Mouse (Mus musculus) CH12.LX (cell line): ENCODE data around the gene Celf2. TPM values are rescaled to one million over a fixed set of nuclear protein-coding genes. Genes with fewer than 3 reads are reported as not detected.

ENCODE experiments used
- DNase-seq: peaks from one replicate; pipeline ENCODE4 v3.0.0-alpha.2; 2013; ENCODE audit errors: extremely low read depth
- H3K27ac ChIP-seq: 2 replicates; pipeline ENCODE4 v1.5.1; 2012; ENCODE audit warnings: low read depth, mild to moderate bottlenecking, control low read depth, moderate library complexity; ENCODE audit not compliant: insufficient read depth
- H3K27me3 ChIP-seq: replicated peaks from 2 replicates; pipeline ENCODE3; 2012; ENCODE audit warnings: inconsistent platforms
- H3K36me3 ChIP-seq, 2 experiments: replicated peaks in 1 of 2; 2 replicates each; pipeline versions ENCODE3 to v1.6.1; 2012; ENCODE audit warnings: inconsistent platforms in 1 of 2, low read length in 1 of 2, mild to moderate bottlenecking in 1 of 2, mixed read lengths in 1 of 2, moderate library complexity in 1 of 2; ENCODE audit not compliant: control insufficient read depth in 1 of 2, insufficient read depth in 1 of 2
- H3K4me1 ChIP-seq, 2 experiments: 2 replicates each; pipeline ENCODE4 v1.6.1; 2012; ENCODE audit warnings: inconsistent platforms in 1 of 2, moderate library complexity in 1 of 2; ENCODE audit not compliant: insufficient read depth in 2 of 2, control insufficient read depth in 1 of 2
- H3K4me2 ChIP-seq: 2 replicates; pipeline ENCODE4 v1.6.1; 2012; ENCODE audit warnings: low read depth, mild to moderate bottlenecking, control low read depth; ENCODE audit not compliant: poor library complexity, insufficient read depth, severe bottlenecking
- H3K4me3 ChIP-seq, 3 experiments: fragments of 150-350 bp in 1 of 3; sonication (generic) in 1 of 3; replicated peaks in 1 of 3; 2 replicates each; pipeline versions ENCODE3 to v1.5.1; 2011 to 2012; ENCODE audit warnings: low read depth in 2 of 3, low read length in 2 of 3, mild to moderate bottlenecking in 2 of 3, moderate library complexity in 2 of 3, control low read depth in 1 of 3, improper control_type of control experiment in 1 of 3, inconsistent platforms in 1 of 3, mixed read lengths in 1 of 3; ENCODE audit not compliant: poor library complexity in 1 of 3
- H3K79me2 ChIP-seq: replicated peaks from 2 replicates; pipeline ENCODE4 v1.6.1; 2012; ENCODE audit warnings: mild to moderate bottlenecking, moderate library complexity; ENCODE audit not compliant: control insufficient read depth, poor library complexity, insufficient read depth, severe bottlenecking; ENCODE audit errors: extremely low read depth
- H3K9ac ChIP-seq: 2 replicates; pipeline ENCODE4 v1.6.1; 2012; ENCODE audit warnings: low read depth, mild to moderate bottlenecking, control low read depth, moderate library complexity; ENCODE audit not compliant: insufficient read depth
- H3K9me3 ChIP-seq: replicated peaks from 2 replicates; pipeline ENCODE3; 2012; ENCODE audit warnings: low read length, inconsistent platforms, mixed read lengths
- BHLHE40 ChIP-seq: IDR thresholded peaks from 2 replicates; pipeline ENCODE4 v1.6.1; 2011; ENCODE audit warnings: mild to moderate bottlenecking, low read depth, low read length, improper control_type of control experiment
- CHD1 ChIP-seq: IDR thresholded peaks from 2 replicates; pipeline ENCODE4 v1.6.1; 2012; ENCODE audit warnings: low read depth, low read length, improper control_type of control experiment, inconsistent platforms
- CHD2 ChIP-seq: IDR thresholded peaks from 2 replicates; pipeline ENCODE4 v1.6.1; 2011; ENCODE audit warnings: low read length, improper control_type of control experiment
- CTCF ChIP-seq, 2 experiments: IDR thresholded peaks in 1 of 2; conservative IDR thresholded peaks in 1 of 2; 2 replicates each; pipeline ENCODE4 v1.5.1; 2011 to 2012; ENCODE audit warnings: low read depth in 2 of 2, low read length in 2 of 2, improper control_type of control experiment in 1 of 2, inconsistent platforms in 1 of 2, mild to moderate bottlenecking in 1 of 2, moderate library complexity in 1 of 2
- E2F4 ChIP-seq: IDR thresholded peaks from 2 replicates; pipeline ENCODE4 v1.6.1; 2011; ENCODE audit warnings: low read depth, low read length, improper control_type of control experiment; ENCODE audit not compliant: insufficient replicate concordance
- ELF1 ChIP-seq: IDR thresholded peaks from 2 replicates; pipeline ENCODE4 v1.6.1; 2014; ENCODE audit warnings: low read depth, mild to moderate bottlenecking, inconsistent platforms, low read length, improper control_type of control experiment
- EP300 ChIP-seq: IDR thresholded peaks from 2 replicates; pipeline ENCODE4 v1.6.1; 2011; ENCODE audit warnings: low read length, improper control_type of control experiment
- ETS1 ChIP-seq: conservative IDR thresholded peaks from 2 replicates; pipeline ENCODE4 v1.6.1; 2012; ENCODE audit warnings: low read depth, mild to moderate bottlenecking, inconsistent platforms, low read length, improper control_type of control experiment, moderate library complexity
- GABPA ChIP-seq: IDR thresholded peaks from 2 replicates; pipeline ENCODE4 v1.6.1; 2012; ENCODE audit warnings: low read depth, low read length, improper control_type of control experiment, inconsistent platforms; ENCODE audit not compliant: insufficient replicate concordance
- HCFC1 ChIP-seq: IDR thresholded peaks from 2 replicates; pipeline ENCODE4 v1.6.1; 2012; ENCODE audit warnings: low read depth, mild to moderate bottlenecking, inconsistent platforms, low read length, improper control_type of control experiment
- IRF4 ChIP-seq: IDR thresholded peaks from 2 replicates; pipeline ENCODE4 v1.6.1; 2014; ENCODE audit warnings: low read depth, mild to moderate bottlenecking, inconsistent platforms, low read length, improper control_type of control experiment
- JUN ChIP-seq: IDR thresholded peaks from 2 replicates; pipeline ENCODE4 v1.6.1; 2011; ENCODE audit warnings: low read depth, mild to moderate bottlenecking, low read length, improper control_type of control experiment, moderate library complexity; ENCODE audit not compliant: insufficient read depth
- JUND ChIP-seq: conservative IDR thresholded peaks from 2 replicates; pipeline ENCODE4 v1.6.1; 2011; ENCODE audit warnings: low read depth, low read length, improper control_type of control experiment
- KAT2A ChIP-seq: IDR thresholded peaks from 2 replicates; pipeline ENCODE4 v1.6.1; 2012; ENCODE audit warnings: low read length, improper control_type of control experiment, inconsistent platforms; ENCODE audit not compliant: insufficient replicate concordance
- MAFK ChIP-seq: IDR thresholded peaks from 2 replicates; pipeline ENCODE4 v1.6.1; 2011; ENCODE audit warnings: low read length, improper control_type of control experiment; ENCODE audit not compliant: insufficient replicate concordance
- MAX ChIP-seq: IDR thresholded peaks from 2 replicates; pipeline ENCODE4 v1.6.1; 2011; ENCODE audit warnings: low read length, improper control_type of control experiment
- MAZ ChIP-seq: IDR thresholded peaks from 2 replicates; pipeline ENCODE4 v1.6.1; 2012; ENCODE audit warnings: low read depth, mild to moderate bottlenecking, inconsistent platforms, low read length, improper control_type of control experiment, moderate library complexity
- MEF2A ChIP-seq: IDR thresholded peaks from 2 replicates; pipeline ENCODE4 v1.6.1; 2014; ENCODE audit warnings: low read depth, mild to moderate bottlenecking, inconsistent platforms, low read length, improper control_type of control experiment, borderline replicate concordance
- MXI1 ChIP-seq: IDR thresholded peaks from 2 replicates; pipeline ENCODE4 v1.6.1; 2011; ENCODE audit warnings: mild to moderate bottlenecking, low read depth, low read length, improper control_type of control experiment
- NRF1 ChIP-seq: IDR thresholded peaks from 2 replicates; pipeline ENCODE4 v1.6.1; 2014; ENCODE audit warnings: low read depth, mild to moderate bottlenecking, inconsistent platforms, low read length, improper control_type of control experiment, moderate library complexity
- PAX5 ChIP-seq: IDR thresholded peaks from 2 replicates; pipeline ENCODE4 v1.6.1; 2012; ENCODE audit warnings: low read length, inconsistent platforms, mixed read lengths
- RAD21 ChIP-seq: IDR thresholded peaks from 2 replicates; pipeline ENCODE4 v1.6.1; 2011; ENCODE audit warnings: low read depth, mild to moderate bottlenecking, low read length, improper control_type of control experiment, moderate library complexity
- RCOR1 ChIP-seq: conservative IDR thresholded peaks from 2 replicates; pipeline ENCODE4 v1.6.1; 2012; ENCODE audit warnings: low read depth, mild to moderate bottlenecking, inconsistent platforms, low read length, improper control_type of control experiment
- SMC3 ChIP-seq: IDR thresholded peaks from 2 replicates; pipeline ENCODE4 v1.6.1; 2011; ENCODE audit warnings: low read depth, low read length, improper control_type of control experiment
- TBP ChIP-seq: conservative IDR thresholded peaks from 2 replicates; pipeline ENCODE4 v1.6.1; 2011; ENCODE audit warnings: low read depth, low read length, improper control_type of control experiment
- USF1 ChIP-seq: IDR thresholded peaks from 2 replicates; pipeline ENCODE4 v1.6.1; 2014; ENCODE audit warnings: low read depth, mild to moderate bottlenecking, inconsistent platforms, low read length, improper control_type of control experiment
- USF2 ChIP-seq: conservative IDR thresholded peaks from 2 replicates; pipeline ENCODE4 v1.6.1; 2011; ENCODE audit warnings: low read depth, low read length, improper control_type of control experiment
- ZC3H11A ChIP-seq: IDR thresholded peaks from 2 replicates; pipeline ENCODE4 v1.6.1; 2012; ENCODE audit warnings: low read depth, mild to moderate bottlenecking, inconsistent platforms, low read length, improper control_type of control experiment
- ZNF384 ChIP-seq: IDR thresholded peaks from 2 replicates; pipeline ENCODE4 v1.6.1; 2012; ENCODE audit warnings: low read depth, low read length, improper control_type of control experiment, inconsistent platforms
- dilution Hi-C: fragments of 300-500 bp; cut with MboI; formaldehyde crosslinking; loops from 2 replicates; pipeline ENCODE4 v1.14.3; 2020; ENCODE audit warnings: low sequenced_read_pairs; ENCODE audit not compliant: extremely low pct_unique_long_range_greater_than_20kb, extremely low pct_ligation_motif_present
- in situ Hi-C: fragments of 300-500 bp; cut with MboI; formaldehyde crosslinking; loops from 3 replicates; pipeline ENCODE4 v1.14.3; 2019; ENCODE audit warnings: low sequenced_read_pairs, low pct_ligation_motif_present, low pct_unique_long_range_greater_than_20kb, mixed read lengths
- polyA plus RNA-seq: library from polyadenylated mRNA; unstranded; fragments of >175 nt; gene quantifications from 2 replicates; pipeline ENCODE4 v1.2.1, GENCODE M21; 2012; ENCODE audit warnings: low read depth; ENCODE audit not compliant: insufficient read length
- total RNA-seq, 2 experiments: library from RNA; depleted of rRNA; stranded (reverse); fragments of 300-350 nt in 1 of 2; fragments of >200 nt in 1 of 2; gene quantifications; 2 replicates each; pipeline ENCODE4 v1.2.3; 2012 to 2014

The Celf2 gene
- total and polyA plus RNA-seq, 3 experiments: 51.0 to 143 (median 103) TPM

DNA sequence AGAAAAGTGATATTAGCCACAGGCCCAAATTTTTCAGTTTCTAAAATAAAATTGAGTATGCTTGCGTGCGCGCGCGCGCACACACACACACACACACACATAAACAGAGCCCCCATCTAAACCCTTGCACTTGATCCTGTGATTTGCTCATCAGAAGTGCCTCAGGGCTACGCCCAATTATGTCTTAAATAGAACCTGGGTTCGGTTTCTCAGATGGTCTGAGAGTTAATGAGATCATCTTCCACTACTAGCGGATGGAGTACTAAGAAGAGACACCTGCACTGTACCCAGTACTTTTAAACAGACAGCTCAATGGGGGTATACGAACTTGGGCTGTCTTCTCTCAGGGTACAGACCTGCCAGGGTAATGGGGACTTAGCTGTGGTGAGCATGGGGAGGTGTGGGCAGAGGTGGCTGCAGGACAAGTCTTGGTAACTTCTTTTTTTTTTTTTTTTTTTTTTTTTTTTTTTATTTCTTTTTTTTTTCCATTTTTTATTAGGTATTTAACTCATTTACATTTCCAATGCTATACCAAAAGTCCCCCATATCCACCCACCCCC, 923.2 kb downstream of the Celf2 start:
- no peak for TF ChIP-seq SMC3
- no peak for TF ChIP-seq HCFC1
- no peak for TF ChIP-seq MAX
- TF ChIP-seq ZC3H11A: no peak
- no peak for TF ChIP-seq CHD1
- 0 out of 2 replicates have a peak, but pooled peaks have one; percentile 29 for TF ChIP-seq TBP
- peak; percentile 57; the same call in 1 of the 2 replicates for TF ChIP-seq NRF1
- no peak for TF ChIP-seq USF1
- peak; percentile 72 for TF ChIP-seq JUN
- TF ChIP-seq MAZ: no peak
- no peak; the same call in 1 of the 2 replicates for TF ChIP-seq EP300
- TF ChIP-seq MXI1: no peak
- no peak for TF ChIP-seq ELF1
- TF ChIP-seq CTCF (conservative IDR thresholded peaks at IDR 0.05 in 1 of 2, IDR thresholded peaks at IDR 0.05 in 1 of 2; ENCODE audit: low read depth in 2 of 2, low read length in 2 of 2): no peak
- peak; percentile 45; the same call in 1 of the 2 replicates for TF ChIP-seq BHLHE40
- peak; percentile 75 for TF ChIP-seq ETS1
- TF ChIP-seq RCOR1: no peak
- no peak; the same call in 1 of the 2 replicates for TF ChIP-seq IRF4
- TF ChIP-seq KAT2A: no peak
- peak; percentile 80 for TF ChIP-seq ZNF384
- no peak for TF ChIP-seq USF2
- no peak for TF ChIP-seq CHD2
- no peak for TF ChIP-seq PAX5
- no peak for TF ChIP-seq GABPA
- peak; percentile 81 for TF ChIP-seq MEF2A
- TF ChIP-seq JUND: 0 out of 2 replicates have a peak, but pooled peaks have one; percentile 43
- no peak for TF ChIP-seq MAFK
- no peak for TF ChIP-seq RAD21
- no peak for TF ChIP-seq E2F4
- Histone ChIP-seq H3K9ac (peak overlapping the region; percentile 78; the same call in 1 of the 2 replicates), H3K27me3 (no peaks in the 10 kb centered on the region), H3K36me3 (peaks cover 2 to 36% of the 10 kb centered on the region in 2 experiments), H3K9me3 (no peaks in the 10 kb centered on the region), H3K4me1 (peaks cover 16 to 70% of the 10 kb centered on the region in 2 experiments), H3K79me2 (peaks cover 3% of the 10 kb centered on the region; the same call in 1 of the 2 replicates), H3K27ac (peak overlapping the region; percentile 94), H3K4me3 (peak overlapping the region in 2 of 3 experiments; percentile 23 to 26), H3K4me2 (peak overlapping the region; percentile 79)
- DNase-seq: peak; percentile 81
- in situ Hi-C loops (no loop called here), dilution Hi-C loops (no loop called here)
